Mouse (Mus musculus): ENCODE measurements around the gene Mrpl2.
A peak's percentile ranks its signal among the peaks of the same experiment; 100 is the strongest.

Gene Mrpl2

GRCm38 (mm10) chr17:46645561-46646321, at the start of gene Mrpl2, which contains the start of gene Klc4:
TSS of gene Mrpl2 (plus strand) at chr17:46646229.
TSS of gene Klc4 (minus strand) at chr17:46646022.
- DNase-seq (ENCODE audit: low spot score): peak; percentile 98

- no peak for DNase-seq (ENCODE audit: low spot score)
Measured at GRCm38 (mm10) chr17:46597956-46598355, 48.1 kb upstream of the Mrpl2 start.

GRCm38 (mm10) chr17:46598963-46599362, 47.1 kb upstream of the Mrpl2 start:
- DNase-seq (ENCODE audit: low spot score): no peak

- no peak for DNase-seq (ENCODE audit: low spot score)
Measured at GRCm38 (mm10) chr17:46600569-46600968, 45.5 kb upstream of the Mrpl2 start.

GRCm38 (mm10) chr17:46602212-46602611, 43.8 kb upstream of the Mrpl2 start:
- no peak for DNase-seq (ENCODE audit: low spot score)

- no peak for DNase-seq (ENCODE audit: low spot score)
Measured at GRCm38 (mm10) chr17:46603229-46603628, 42.8 kb upstream of the Mrpl2 start.

- DNase-seq (ENCODE audit: low spot score): no peak
Measured at GRCm38 (mm10) chr17:46605126-46605525, 40.9 kb upstream of the Mrpl2 start.

GRCm38 (mm10) chr17:46605987-46606386, 40.0 kb upstream of the Mrpl2 start:
- DNase-seq (ENCODE audit: low spot score): no peak

GRCm38 (mm10) chr17:46609721-46610514, 36.1 kb upstream of the Mrpl2 start:
- no peak for DNase-seq (ENCODE audit: low spot score)

GRCm38 (mm10) chr17:46611316-46611715, 34.7 kb upstream of the Mrpl2 start:
- no peak for DNase-seq (ENCODE audit: low spot score)

GRCm38 (mm10) chr17:46612189-46612588, 33.8 kb upstream of the Mrpl2 start:
- no peak for DNase-seq (ENCODE audit: low spot score)

- no peak for DNase-seq (ENCODE audit: low spot score)
Measured at GRCm38 (mm10) chr17:46612820-46613219, 33.2 kb upstream of the Mrpl2 start.

- DNase-seq (ENCODE audit: low spot score): no peak
Measured at GRCm38 (mm10) chr17:46613229-46613628, 32.8 kb upstream of the Mrpl2 start.

- no peak for DNase-seq (ENCODE audit: low spot score)
Measured at GRCm38 (mm10) chr17:46617799-46618198, 28.2 kb upstream of the Mrpl2 start.

- DNase-seq (ENCODE audit: low spot score): no peak
Measured at GRCm38 (mm10) chr17:46618394-46618768, 27.6 kb upstream of the Mrpl2 start.

- DNase-seq (ENCODE audit: low spot score): no peak
Measured at GRCm38 (mm10) chr17:46618769-46619682, 27.0 kb upstream of the Mrpl2 start.

- DNase-seq (ENCODE audit: low spot score): no peak
Measured at GRCm38 (mm10) chr17:46619683-46620357, 26.2 kb upstream of the Mrpl2 start.

GRCm38 (mm10) chr17:46621324-46621723, 24.7 kb upstream of the Mrpl2 start:
- no peak for DNase-seq (ENCODE audit: low spot score)

GRCm38 (mm10) chr17:46622269-46622668, 23.8 kb upstream of the Mrpl2 start:
- no peak for DNase-seq (ENCODE audit: low spot score)

GRCm38 (mm10) chr17:46623819-46624557, 22.0 kb upstream of the Mrpl2 start:
- DNase-seq (ENCODE audit: low spot score): no peak

- DNase-seq (ENCODE audit: low spot score): no peak
Measured at GRCm38 (mm10) chr17:46624598-46624997, 21.4 kb upstream of the Mrpl2 start.

Measured in layer of hippocampus, adult 9-10 months (tissue).